Mouse (Mus musculus): ENCODE data around the gene Olfr49.

DNA sequence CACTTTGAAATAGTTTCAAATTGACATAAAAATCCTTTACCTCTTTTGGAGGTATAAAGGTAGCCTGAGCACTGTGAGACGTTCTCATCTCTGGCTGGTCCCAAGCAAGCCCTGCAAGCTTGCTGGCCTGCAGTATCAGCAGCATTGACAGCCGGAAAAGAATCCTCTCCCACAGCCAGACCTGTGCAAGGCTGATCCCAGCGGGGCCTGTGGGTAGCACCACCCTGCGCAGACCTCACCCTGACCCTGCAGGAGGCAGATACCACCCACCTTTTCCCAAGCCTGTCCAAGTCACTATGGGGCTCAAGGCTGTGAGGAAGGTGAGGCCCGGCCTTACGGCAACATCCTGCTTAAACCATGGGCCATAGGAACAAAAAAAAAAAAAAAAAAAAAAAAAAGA is 18.8 kb downstream of the Olfr49 start:
- TF ChIP-seq CTCF (IDR thresholded peaks at IDR 0.05; ENCODE audit: extremely low read depth, insufficient read depth, low read length) = no peak
- TF ChIP-seq POLR2A (IDR thresholded peaks at IDR 0.05; ENCODE audit: extremely low read depth, insufficient read depth, low read length) = no peak
